Mouse (Mus musculus) bone marrow, adult 2 months (tissue): ENCODE measurements around the gene Sorbs1. TPM values are rescaled to one million over a fixed set of nuclear protein-coding genes. Genes with fewer than 3 reads are reported as not detected.

Source experiments
- H3K27ac ChIP-seq: fragments of 200-500 bp; 2 replicates; pipeline ENCODE4 v1.5.1; 2012; ENCODE audit warnings: low read depth, mild to moderate bottlenecking, control low read depth, inconsistent platforms, low read length; ENCODE audit not compliant: control insufficient read depth, poor library complexity, insufficient read depth
- H3K4me1 ChIP-seq: fragments of 200-500 bp; 2 replicates; pipeline ENCODE4 v1.6.1; 2011; ENCODE audit warnings: low read length; ENCODE audit not compliant: control insufficient read depth, insufficient read depth
- H3K4me3 ChIP-seq: fragments of 200-500 bp; replicated peaks from 2 replicates; pipeline ENCODE3; 2011; ENCODE audit warnings: mild to moderate bottlenecking, low read depth, low read length, control low read depth; ENCODE audit not compliant: control insufficient read depth
- CTCF ChIP-seq: fragments of 200-500 bp; IDR thresholded peaks from 2 replicates; pipeline ENCODE4 v1.5.1; 2011; ENCODE audit warnings: low read length, control low read depth; ENCODE audit not compliant: control insufficient read depth, insufficient read depth
- POLR2A ChIP-seq: fragments of 200-500 bp; IDR thresholded peaks from 2 replicates; pipeline ENCODE4 v1.6.1; 2011; ENCODE audit warnings: low read depth, mild to moderate bottlenecking, control low read depth, low read length, borderline replicate concordance; ENCODE audit not compliant: control insufficient read depth
- WGBS: fragments of 180-500 bp; shearing (Covaris S2); methylation state at CpG from one replicate; pipeline ENCODE4 v1.1.7; 2018; 5-methylcytosine and 5-hydroxymethylcytosine counted together
- polyA plus RNA-seq: library from polyadenylated mRNA; stranded (reverse); fragments of >200 nt; gene quantifications from 2 replicates; pipeline ENCODE4 v1.2.4, GENCODE M21; 2011; ENCODE audit warnings: low replicate concordance; ENCODE audit not compliant: missing spikeins, insufficient read depth, insufficient read length

The Sorbs1 gene
- polyA plus RNA-seq, 1 experiment = 26.1 TPM

DNA sequence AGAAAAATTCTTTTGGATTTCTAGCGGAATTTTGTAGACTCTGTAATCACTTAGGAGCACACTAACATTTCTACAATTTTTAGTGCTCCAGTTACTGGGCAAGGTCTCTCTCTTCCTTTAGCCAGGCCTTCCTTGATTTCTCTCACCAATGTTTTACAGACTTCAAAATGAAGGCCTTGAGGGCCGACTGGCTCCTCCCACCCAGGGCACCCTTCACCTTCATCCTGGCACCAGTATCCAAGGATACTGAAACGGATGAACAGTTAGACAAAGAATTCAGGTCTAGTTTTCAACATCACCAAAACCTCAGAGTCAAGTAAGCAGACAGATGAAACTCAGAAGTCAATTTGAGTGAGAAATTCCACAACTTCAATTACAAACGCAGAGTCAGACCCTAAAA is 109.6 kb downstream of the Sorbs1 start:
- TF ChIP-seq POLR2A = no peak
- no peak for TF ChIP-seq CTCF
- 81% methylated on average over 4 of the region's 4 CpGs for WGBS
- Histone ChIP-seq H3K4me1 (no peaks in the 10 kb centered on the region; the same call in 1 of the 2 replicates), H3K4me3 (no peak overlapping the region), H3K27ac (no peak overlapping the region)

DNA sequence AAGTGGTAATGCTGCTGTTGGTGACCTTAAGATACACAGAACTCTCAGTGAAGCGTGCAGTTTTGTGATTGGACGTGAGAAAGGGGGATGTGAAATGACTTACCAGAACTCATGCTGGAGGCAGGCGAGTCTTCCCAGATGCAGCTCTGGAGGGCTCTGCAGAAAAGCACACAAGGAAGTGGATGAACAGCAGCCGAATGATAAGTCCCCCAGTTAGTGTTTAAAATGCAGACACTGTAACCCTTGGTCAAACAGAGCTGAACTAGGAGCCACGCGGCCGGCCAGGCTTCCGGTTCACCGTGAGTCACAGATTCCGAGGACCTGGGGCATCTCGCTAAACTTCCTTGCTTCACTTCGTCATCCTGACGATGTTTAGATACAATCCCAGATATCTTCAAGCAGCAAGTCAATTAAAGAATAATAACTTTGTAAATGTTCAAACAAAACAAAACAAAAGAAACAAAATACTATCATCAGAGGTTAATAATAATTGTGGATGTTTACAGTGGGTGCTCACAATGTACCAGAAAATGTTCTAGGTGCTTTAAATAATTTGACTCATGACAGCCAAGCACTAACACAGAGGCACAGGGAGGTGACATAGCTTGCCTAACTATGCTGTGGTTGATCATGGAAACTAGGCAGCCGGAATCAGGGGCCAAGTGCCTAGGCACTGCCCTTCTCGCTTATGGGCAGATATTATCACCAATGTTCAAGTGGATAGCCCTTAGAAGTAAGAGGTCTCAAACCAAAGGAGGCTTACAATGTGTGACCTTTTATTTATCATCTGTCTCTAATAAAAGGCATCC is 111.2 kb downstream of the Sorbs1 start:
- H3K4me3 ChIP-seq = no peak overlapping the region
- 65% methylated on average over 15 of the region's 15 CpGs for WGBS
- no peak for TF ChIP-seq POLR2A
- no peak for TF ChIP-seq CTCF
- no peak overlapping the region for H3K27ac ChIP-seq
- H3K4me1 ChIP-seq = no peaks in the 10 kb centered on the region; the same call in 1 of the 2 replicates

DNA sequence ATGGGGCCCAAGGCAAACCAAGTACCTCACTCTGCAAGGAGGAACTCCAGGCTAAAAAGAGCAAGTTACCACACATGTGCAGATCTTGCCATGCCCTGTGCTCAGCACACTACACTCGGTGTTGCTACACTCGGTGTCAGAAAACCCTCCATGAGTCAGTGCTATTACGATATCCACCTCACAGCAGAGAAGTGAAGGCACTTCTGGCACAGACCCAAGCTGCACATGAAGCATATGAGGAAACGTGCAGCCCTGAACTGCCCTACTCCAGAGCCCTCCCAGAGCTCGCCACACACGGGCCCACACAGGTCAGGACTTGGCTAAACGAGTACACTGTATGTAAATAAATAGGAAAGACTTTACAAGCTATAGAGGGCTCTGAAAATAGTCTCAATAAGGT is 112.4 kb downstream of the Sorbs1 start:
- Histone ChIP-seq H3K27ac (peak overlapping the region; percentile 47; the same call in 1 of the 2 replicates), H3K4me1 (no peaks in the 10 kb centered on the region; the same call in 1 of the 2 replicates), H3K4me3 (no peak overlapping the region)
- TF ChIP-seq CTCF (no peak), POLR2A (no peak)
- WGBS = 12% methylated on average over 7 of the region's 7 CpGs

DNA sequence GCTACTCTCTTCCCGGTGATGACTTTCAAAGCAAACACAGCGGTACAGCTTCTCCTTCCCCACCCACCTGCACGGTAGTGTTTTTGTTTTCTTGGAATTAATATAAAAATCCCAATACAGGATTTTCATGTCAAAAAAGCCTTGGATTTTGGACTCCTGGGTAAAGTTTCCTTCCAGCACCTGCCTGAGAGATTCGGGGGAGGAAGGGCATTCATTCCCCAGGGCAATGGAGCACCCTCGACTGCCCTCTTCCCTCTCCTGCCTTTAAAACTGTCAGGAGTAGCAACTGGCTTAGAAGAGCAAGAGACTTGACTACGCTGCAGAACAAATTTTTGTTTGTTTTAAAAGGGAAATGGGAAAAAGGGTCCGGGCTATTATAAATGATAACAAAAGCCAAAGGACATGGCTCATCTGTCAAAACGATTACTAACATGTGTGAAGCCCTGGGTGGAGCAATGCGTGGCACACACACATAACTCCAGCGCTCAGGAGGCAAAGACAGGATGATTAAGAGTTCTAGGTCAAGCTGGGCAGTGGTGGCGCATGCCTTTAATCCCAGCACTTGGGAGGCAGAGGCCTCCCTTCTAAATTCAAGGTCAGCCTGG is 113.1 kb downstream of the Sorbs1 start:
- H3K27ac ChIP-seq = peak overlapping the region; percentile 47; the same call in 1 of the 2 replicates
- 88% methylated on average over 11 of the region's 11 CpGs for WGBS
- H3K4me3 ChIP-seq = no peak overlapping the region

DNA sequence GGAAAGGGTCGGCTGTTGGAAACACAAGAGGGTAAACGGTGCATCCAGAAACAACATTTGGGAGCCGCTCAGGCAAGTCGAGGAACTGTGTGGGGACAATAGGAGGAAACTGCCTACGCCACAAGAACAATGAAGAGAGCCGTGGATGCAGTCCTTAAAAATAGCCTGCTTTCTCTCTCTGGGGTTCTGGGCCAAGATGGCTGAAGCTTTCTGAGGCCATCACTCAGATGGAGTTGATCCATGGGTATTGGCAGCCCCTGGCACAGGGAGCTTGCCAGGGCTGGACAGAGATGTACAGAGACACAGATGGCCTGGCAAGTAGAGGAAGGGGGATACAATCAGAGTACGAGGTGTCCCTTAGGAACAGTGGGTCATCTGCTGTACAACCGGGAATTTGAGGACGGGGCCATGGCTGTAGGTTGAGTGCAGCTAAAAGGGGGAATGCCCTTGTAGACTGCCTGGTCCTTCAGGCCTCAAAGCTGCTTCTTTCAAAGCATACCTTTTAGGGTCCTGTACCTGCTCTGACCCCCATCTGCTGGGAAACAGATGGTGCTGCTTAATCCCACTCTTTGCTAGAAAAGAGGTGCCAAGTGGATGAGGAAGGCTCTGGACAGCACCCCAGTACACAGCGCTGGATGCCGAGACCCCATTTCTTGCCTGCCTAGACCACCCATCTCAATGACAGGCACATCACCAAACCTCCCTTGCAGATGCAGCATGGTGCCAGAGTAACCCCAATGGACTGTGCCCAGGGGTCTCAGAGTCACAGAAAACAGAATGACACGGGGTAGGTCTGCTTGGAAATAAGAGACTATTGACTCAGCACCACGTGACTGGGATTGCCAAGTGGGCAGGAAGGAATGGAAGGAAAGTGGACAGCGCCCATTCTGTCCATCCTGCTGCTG is 117.6 kb downstream of the Sorbs1 start:
- TF ChIP-seq POLR2A (no peak), CTCF (no peak)
- Histone ChIP-seq H3K4me1 (peaks cover 1% of the 10 kb centered on the region; the same call in 1 of the 2 replicates), H3K27ac (no peak overlapping the region), H3K4me3 (no peak overlapping the region)
- 79% methylated on average over 14 of the region's 14 CpGs for WGBS

More for the DNA sequence above, 113.1 kb downstream of the Sorbs1 start:
- H3K4me1 ChIP-seq = no peaks in the 10 kb centered on the region; the same call in 1 of the 2 replicates
- no peak for TF ChIP-seq POLR2A
- no peak for TF ChIP-seq CTCF

DNA sequence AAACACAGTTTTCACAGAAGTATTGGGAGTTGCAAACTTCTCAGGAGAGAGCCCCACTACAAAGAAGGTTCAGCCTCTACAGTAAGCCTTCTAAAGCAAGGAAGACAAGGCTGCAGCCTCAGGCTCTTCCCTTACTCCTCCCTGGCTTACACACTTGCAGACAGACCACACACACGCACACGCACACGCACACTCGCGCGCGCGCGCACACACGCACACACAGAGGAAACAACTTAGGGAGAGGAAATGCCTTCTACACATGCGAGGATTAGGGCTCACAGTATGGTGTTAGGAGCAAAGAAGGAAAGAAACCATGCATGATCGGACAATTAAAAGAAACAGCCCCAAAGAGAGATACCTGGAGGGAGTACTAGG is 118.3 kb downstream of the Sorbs1 start:
- Histone ChIP-seq H3K27ac (no peak overlapping the region; the same call in 1 of the 2 replicates), H3K4me3 (no peak overlapping the region), H3K4me1 (peaks cover 1% of the 10 kb centered on the region; the same call in 1 of the 2 replicates)
- TF ChIP-seq POLR2A (no peak), CTCF (no peak)
- 37% methylated on average over 12 of the region's 12 CpGs for WGBS

DNA sequence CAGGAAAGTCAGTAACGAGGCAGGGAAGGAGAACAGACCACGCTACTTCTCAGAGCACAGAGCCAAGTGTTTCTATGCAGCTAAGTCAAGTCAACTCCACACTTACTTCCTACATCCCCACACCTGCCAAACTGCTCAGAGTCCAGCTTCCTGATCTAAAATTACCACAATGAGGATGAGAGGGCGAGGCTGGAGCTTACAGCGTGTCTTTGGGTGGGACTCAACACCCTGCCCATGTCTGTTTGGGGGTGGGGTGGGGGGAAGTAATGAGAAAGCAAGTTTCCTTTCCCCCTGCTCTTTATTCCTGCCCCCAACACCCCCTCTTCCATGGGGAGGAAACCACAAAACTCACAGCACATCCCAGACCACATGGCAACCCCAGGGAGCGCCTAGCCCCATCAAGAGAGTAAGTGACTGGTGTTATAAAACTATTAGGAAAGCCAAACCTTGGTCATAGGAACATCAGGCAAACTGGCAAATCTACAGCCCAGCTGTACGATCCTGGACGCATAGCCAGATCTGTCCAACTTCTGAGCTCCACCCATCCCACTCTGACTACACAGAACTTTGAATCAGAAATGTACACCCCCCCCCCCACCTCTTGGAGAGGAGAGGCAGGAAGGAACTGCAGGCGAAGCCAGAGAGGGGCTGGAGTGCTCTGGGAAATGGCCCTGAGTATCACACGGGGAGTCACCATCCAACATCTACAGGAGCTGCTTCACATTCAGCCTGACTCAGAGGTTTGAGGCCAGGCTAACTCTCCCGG is 118.8 kb downstream of the Sorbs1 start:
- TF ChIP-seq POLR2A (no peak), CTCF (no peak)
- no peak overlapping the region; the same call in 1 of the 2 replicates for H3K27ac ChIP-seq
- H3K4me1 ChIP-seq = peaks cover 1% of the 10 kb centered on the region; the same call in 1 of the 2 replicates
- H3K4me3 ChIP-seq = no peak overlapping the region
- 25% methylated on average over 10 of the region's 10 CpGs for whole genome bisulfite sequencing
